Mouse (Mus musculus) cerebral cortex, adult 2 months (tissue): ENCODE measurements around the gene Pgm5.

Experiments
- WGBS: fragments of 180-500 bp; shearing (Covaris S2); methylation state at CpG from one replicate; pipeline ENCODE4 v1.1.7; 2018; 5-methylcytosine and 5-hydroxymethylcytosine counted together

The Pgm5 gene

GRCm38 (mm10) chr19:24653230-24653799 is 208.3 kb downstream of the Pgm5 start:
- WGBS, result 85% methylated on average over 9 of the region's 9 CpGs

GRCm38 (mm10) chr19:24652342-24653019 is 209.2 kb downstream of the Pgm5 start:
- 40% methylated on average over 6 of the region's 6 CpGs for WGBS

GRCm38 (mm10) chr19:24651595-24651994 is 210.1 kb downstream of the Pgm5 start:
- WGBS, result 62% methylated on average over 2 of the region's 2 CpGs

GRCm38 (mm10) chr19:24650428-24650827 is 211.2 kb downstream of the Pgm5 start:
- 75% methylated on average over 8 of the region's 8 CpGs for WGBS

- WGBS, result 85% methylated on average over 8 of the region's 8 CpGs
Measured at GRCm38 (mm10) chr19:24648016-24648415, 213.6 kb downstream of the Pgm5 start.

GRCm38 (mm10) chr19:24646162-24646829 is 215.4 kb downstream of the Pgm5 start:
- 84% methylated on average over 8 of the region's 8 CpGs for WGBS

- 82% methylated on average over 10 of the region's 10 CpGs for WGBS
Measured at GRCm38 (mm10) chr19:24644971-24645370, 216.7 kb downstream of the Pgm5 start.

GRCm38 (mm10) chr19:24640982-24641381 is 220.7 kb downstream of the Pgm5 start:
- WGBS, result 87% methylated on average over 6 of the region's 6 CpGs

GRCm38 (mm10) chr19:24637988-24638387 is 223.7 kb downstream of the Pgm5 start:
- 97% methylated on average over 6 of the region's 6 CpGs for WGBS

- WGBS, result 46% methylated on average over 10 of the region's 10 CpGs
Measured at GRCm38 (mm10) chr19:24636616-24637015, 225.0 kb downstream of the Pgm5 start.

GRCm38 (mm10) chr19:24634602-24635001 is 227.1 kb downstream of the Pgm5 start:
- WGBS, result 4% methylated on average over 7 of the region's 7 CpGs
